Mouse (Mus musculus): Measurements from ENCODE around the gene Myo5c. TPM values are rescaled to one million over a fixed set of nuclear protein-coding genes. Genes with fewer than 3 reads are reported as not detected.

Gene Myo5c
- polyA plus RNA-seq, 1 experiment, result 3.9 TPM

GRCm38 (mm10) chr9:75306126-75306898, 74.5 kb downstream of the Myo5c start, which contains the start of gene Gnb5:
TSS of gene Gnb5 (plus strand) at chr9:75306288.
- Histone ChIP-seq H3K27ac (ENCODE audit: insufficient read depth, low read length) (peak within 1 kb of the TSS; percentile 92), H3K4me1 (ENCODE audit: control insufficient read depth, insufficient read depth, low read length) (peaks cover 44% of the 10 kb centered on the region), H3K4me3 (replicated peaks; ENCODE audit: insufficient read depth, low read depth, low read length) (peak within 1 kb of the TSS; percentile 1), H3K27me3 (ENCODE audit: control insufficient read depth, insufficient read depth, low read length) (no peaks in the 10 kb centered on the region)
- DNase-seq, result peak; percentile 88 to 94
- 12% methylated on average over 11 of the region's 11 CpGs for WGBS
- no peak for TF ChIP-seq CTCF (IDR thresholded peaks at IDR 0.05; ENCODE audit: borderline replicate concordance, insufficient read depth, low read depth, low read length)
- no peak for TF ChIP-seq POLR2A (IDR thresholded peaks at IDR 0.05; ENCODE audit: borderline replicate concordance, insufficient read depth, low read length)

GRCm38 (mm10) chr9:75307015-75307414, 75.2 kb downstream of the Myo5c start:
- Histone ChIP-seq H3K27ac (ENCODE audit: insufficient read depth, low read length) (peak overlapping the region; percentile 92), H3K4me1 (ENCODE audit: control insufficient read depth, insufficient read depth, low read length) (peaks cover 40% of the 10 kb centered on the region), H3K27me3 (ENCODE audit: control insufficient read depth, insufficient read depth, low read length) (no peaks in the 10 kb centered on the region), H3K4me3 (replicated peaks; ENCODE audit: insufficient read depth, low read depth, low read length) (no peak overlapping the region)
- no peak for TF ChIP-seq CTCF (IDR thresholded peaks at IDR 0.05; ENCODE audit: borderline replicate concordance, insufficient read depth, low read depth, low read length)
- no peak for TF ChIP-seq POLR2A (IDR thresholded peaks at IDR 0.05; ENCODE audit: borderline replicate concordance, insufficient read depth, low read length)
- 34% methylated on average over 5 of the region's 5 CpGs for WGBS
- no peak for DNase-seq

GRCm38 (mm10) chr9:75308621-75309020, 76.8 kb downstream of the Myo5c start:
- WGBS, result 50% methylated on average over 5 of the region's 5 CpGs

GRCm38 (mm10) chr9:75312008-75312407, 80.2 kb downstream of the Myo5c start:
- H3K27me3 ChIP-seq (ENCODE audit: control insufficient read depth, insufficient read depth, low read length), result no peaks in the 10 kb centered on the region
- peak; percentile 89 for TF ChIP-seq CTCF (IDR thresholded peaks at IDR 0.05; ENCODE audit: borderline replicate concordance, insufficient read depth, low read depth, low read length)
- TF ChIP-seq POLR2A (IDR thresholded peaks at IDR 0.05; ENCODE audit: borderline replicate concordance, insufficient read depth, low read length), result no peak
- peak overlapping the region; percentile 44; the same call in 1 of the 2 replicates for H3K27ac ChIP-seq (ENCODE audit: insufficient read depth, low read length)
- 26% methylated on average over 4 of the region's 4 CpGs for WGBS
- peak; percentile 85 to 91 for DNase-seq
- H3K4me3 ChIP-seq (replicated peaks; ENCODE audit: insufficient read depth, low read depth, low read length), result no peak overlapping the region
- peaks cover 29% of the 10 kb centered on the region for H3K4me1 ChIP-seq (ENCODE audit: control insufficient read depth, insufficient read depth, low read length)

More at GRCm38 (mm10) chr9:75308621-75309020, 76.8 kb downstream of the Myo5c start:
- no peak for TF ChIP-seq CTCF (IDR thresholded peaks at IDR 0.05; ENCODE audit: borderline replicate concordance, insufficient read depth, low read depth, low read length)
- TF ChIP-seq POLR2A (IDR thresholded peaks at IDR 0.05; ENCODE audit: borderline replicate concordance, insufficient read depth, low read length), result no peak
- H3K4me3 ChIP-seq (replicated peaks; ENCODE audit: insufficient read depth, low read depth, low read length), result no peak overlapping the region
- no peak for DNase-seq
- H3K27me3 ChIP-seq (ENCODE audit: control insufficient read depth, insufficient read depth, low read length), result no peaks in the 10 kb centered on the region
- peak overlapping the region; percentile 13 for H3K27ac ChIP-seq (ENCODE audit: insufficient read depth, low read length)
- peaks cover 37% of the 10 kb centered on the region for H3K4me1 ChIP-seq (ENCODE audit: control insufficient read depth, insufficient read depth, low read length)

- Histone ChIP-seq H3K27me3 (ENCODE audit: control insufficient read depth, insufficient read depth, low read length) (no peaks in the 10 kb centered on the region), H3K4me3 (replicated peaks; ENCODE audit: insufficient read depth, low read depth, low read length) (peak overlapping the region; percentile 97), H3K27ac (ENCODE audit: insufficient read depth, low read length) (peak overlapping the region; percentile 54), H3K4me1 (ENCODE audit: control insufficient read depth, insufficient read depth, low read length) (peaks cover 27% of the 10 kb centered on the region)
- WGBS, result 37% methylated on average over 11 of the region's 11 CpGs
- TF ChIP-seq POLR2A (IDR thresholded peaks at IDR 0.05; ENCODE audit: borderline replicate concordance, insufficient read depth, low read length) (no peak), CTCF (IDR thresholded peaks at IDR 0.05; ENCODE audit: borderline replicate concordance, insufficient read depth, low read depth, low read length) (no peak; the same call in 1 of the 2 replicates)
- no peak for DNase-seq
Observed at GRCm38 (mm10) chr9:75313138-75313831, 81.5 kb downstream of the Myo5c start.

- TF ChIP-seq CTCF (IDR thresholded peaks at IDR 0.05; ENCODE audit: borderline replicate concordance, insufficient read depth, low read depth, low read length) (no peak), POLR2A (IDR thresholded peaks at IDR 0.05; ENCODE audit: borderline replicate concordance, insufficient read depth, low read length) (peak; percentile 77)
- peak overlapping the region; percentile 97 for H3K27ac ChIP-seq (ENCODE audit: insufficient read depth, low read length)
- H3K27me3 ChIP-seq (ENCODE audit: control insufficient read depth, insufficient read depth, low read length), result no peaks in the 10 kb centered on the region
- peak overlapping the region; percentile 97 for H3K4me3 ChIP-seq (replicated peaks; ENCODE audit: insufficient read depth, low read depth, low read length)
- peaks cover 28% of the 10 kb centered on the region for H3K4me1 ChIP-seq (ENCODE audit: control insufficient read depth, insufficient read depth, low read length)
- under 1% methylated on average over 52 of the region's 52 CpGs for WGBS
- peak; percentile 92 to 94 for DNase-seq
Observed at GRCm38 (mm10) chr9:75313832-75314516, 82.2 kb downstream of the Myo5c start.

- TF ChIP-seq CTCF (IDR thresholded peaks at IDR 0.05; ENCODE audit: borderline replicate concordance, insufficient read depth, low read depth, low read length) (no peak), POLR2A (IDR thresholded peaks at IDR 0.05; ENCODE audit: borderline replicate concordance, insufficient read depth, low read length) (no peak)
- Histone ChIP-seq H3K27me3 (ENCODE audit: control insufficient read depth, insufficient read depth, low read length) (no peaks in the 10 kb centered on the region), H3K4me1 (ENCODE audit: control insufficient read depth, insufficient read depth, low read length) (peaks cover 31% of the 10 kb centered on the region), H3K4me3 (replicated peaks; ENCODE audit: insufficient read depth, low read depth, low read length) (peak overlapping the region; percentile 97), H3K27ac (ENCODE audit: insufficient read depth, low read length) (peak overlapping the region; percentile 97)
- WGBS, result 2% methylated on average over 22 of the region's 22 CpGs
- no peak for DNase-seq
Observed at GRCm38 (mm10) chr9:75314517-75315105, 82.8 kb downstream of the Myo5c start.

All from cerebellum, adult 2 months (tissue).